Mouse (Mus musculus): ENCODE results near the gene Gprin1. TPM values are rescaled to one million over a fixed set of nuclear protein-coding genes. Genes with fewer than 3 reads are reported as not detected.

Gene Gprin1
- polyA plus RNA-seq, 1 experiment: 0.11 TPM

DNA sequence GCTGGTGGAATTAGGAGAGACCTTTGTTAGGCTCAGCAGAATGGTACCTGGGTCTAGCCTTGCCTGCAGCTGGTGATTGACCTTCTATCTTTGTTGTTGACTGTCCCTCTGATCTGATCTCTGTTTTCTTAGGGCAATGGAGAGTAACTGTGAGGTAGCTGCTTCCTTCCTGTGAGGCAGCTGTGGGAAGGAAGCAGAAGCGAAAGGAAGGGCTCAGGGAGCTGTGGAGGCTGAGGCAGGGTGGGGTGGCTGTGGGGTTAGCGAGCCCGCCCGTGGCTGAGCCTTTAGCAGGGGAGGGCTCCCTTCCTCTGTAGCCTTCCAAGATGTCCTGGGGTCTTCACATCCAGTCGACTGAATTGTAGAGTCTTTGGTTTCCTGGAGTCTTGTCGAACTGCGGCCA is 47.2 kb downstream of the Gprin1 start:
- Histone ChIP-seq H3K36me3 (ENCODE audit: control insufficient read depth, insufficient read depth) (no peaks in the 10 kb centered on the region), H3K79me2 (ENCODE audit: control insufficient read depth, insufficient read depth) (no peaks in the 10 kb centered on the region), H3K4me2 (ENCODE audit: low read depth) (no peak overlapping the region), H3ac (ENCODE audit: control insufficient read depth, insufficient read length) (no peak overlapping the region), H3K27me3 (ENCODE audit: control insufficient read depth, insufficient read depth, insufficient read length) (peaks cover 63% of the 10 kb centered on the region), H3K4me3 (no peak overlapping the region)
- no peak for TF ChIP-seq MYOD1 (IDR thresholded peaks at IDR 0.05; ENCODE audit: control insufficient read depth in 1 of 3, insufficient read length in 2 of 3, low read depth in 2 of 3)
- TF ChIP-seq POLR2A (IDR thresholded peaks at IDR 0.05; ENCODE audit: insufficient read length, low read depth): no peak
- no peak for TF ChIP-seq MAX (IDR thresholded peaks at IDR 0.05; ENCODE audit: low read depth)

DNA sequence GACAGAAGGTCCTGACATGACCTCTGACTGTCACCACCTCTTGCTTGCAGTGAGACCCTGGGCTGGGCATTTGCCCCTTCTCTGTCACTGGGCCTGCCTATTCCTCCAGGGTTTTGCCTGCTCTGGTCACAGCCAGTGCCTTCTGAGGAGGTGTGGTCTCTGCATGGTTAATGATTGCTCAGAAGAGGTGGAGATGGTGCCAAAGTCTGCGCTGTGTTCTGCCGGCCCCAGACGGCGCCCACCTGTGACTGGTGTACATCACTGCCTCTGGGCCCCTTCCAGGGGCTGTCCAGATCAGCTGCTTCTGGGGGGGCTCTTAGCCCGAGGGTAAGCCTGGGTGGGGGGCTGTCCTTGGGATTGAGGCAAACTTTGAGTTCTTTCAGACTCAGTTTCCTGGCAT is 48.4 kb downstream of the Gprin1 start, which contains the start of gene Cdhr2:
Gene Cdhr2 (plus strand): TSS at position 219 of the 400 bp plus-strand sequence.
- Histone ChIP-seq H3ac (ENCODE audit: control insufficient read depth, insufficient read length) (no peak within 1 kb of the TSS), H3K4me3 (no peak within 1 kb of the TSS), H3K4me2 (ENCODE audit: low read depth) (no peak within 1 kb of the TSS), H3K79me2 (ENCODE audit: control insufficient read depth, insufficient read depth) (no peaks in the 10 kb centered on the region), H3K36me3 (ENCODE audit: control insufficient read depth, insufficient read depth) (no peaks in the 10 kb centered on the region), H3K27me3 (ENCODE audit: control insufficient read depth, insufficient read depth, insufficient read length) (peaks cover 50% of the 10 kb centered on the region)
- TF ChIP-seq MYOG (IDR thresholded peaks at IDR 0.05; ENCODE audit: control insufficient read depth in 1 of 3, insufficient read depth in 1 of 3, insufficient read length in 2 of 3, low read depth in 2 of 3) (no peak), MYOD1 (IDR thresholded peaks at IDR 0.05; ENCODE audit: control insufficient read depth in 1 of 3, insufficient read length in 2 of 3, low read depth in 2 of 3) (no peak), USF1 (IDR thresholded peaks at IDR 0.05; ENCODE audit: low read depth) (no peak), POLR2AphosphoS2 (IDR thresholded peaks at IDR 0.05; ENCODE audit: insufficient read length, low read depth) (no peak), MAX (IDR thresholded peaks at IDR 0.05; ENCODE audit: low read depth) (no peak), POLR2A (IDR thresholded peaks at IDR 0.05; ENCODE audit: insufficient read length, low read depth) (no peak), E2F4 (IDR thresholded peaks at IDR 0.05; ENCODE audit: insufficient read depth) (no peak), SRF (IDR thresholded peaks at IDR 0.05; ENCODE audit: control insufficient read depth, insufficient read length, low read depth) (no peak), TCF12 (IDR thresholded peaks at IDR 0.05; ENCODE audit: insufficient read depth, poor library complexity, severe bottlenecking) (no peak), TCF3 (IDR thresholded peaks at IDR 0.05; ENCODE audit: insufficient read length, low read depth) (no peak), REST (IDR thresholded peaks at IDR 0.05; ENCODE audit: insufficient read depth, insufficient read length) (no peak), CEBPB (IDR thresholded peaks at IDR 0.05; ENCODE audit: insufficient read depth, poor library complexity, severe bottlenecking) (no peak)

DNA sequence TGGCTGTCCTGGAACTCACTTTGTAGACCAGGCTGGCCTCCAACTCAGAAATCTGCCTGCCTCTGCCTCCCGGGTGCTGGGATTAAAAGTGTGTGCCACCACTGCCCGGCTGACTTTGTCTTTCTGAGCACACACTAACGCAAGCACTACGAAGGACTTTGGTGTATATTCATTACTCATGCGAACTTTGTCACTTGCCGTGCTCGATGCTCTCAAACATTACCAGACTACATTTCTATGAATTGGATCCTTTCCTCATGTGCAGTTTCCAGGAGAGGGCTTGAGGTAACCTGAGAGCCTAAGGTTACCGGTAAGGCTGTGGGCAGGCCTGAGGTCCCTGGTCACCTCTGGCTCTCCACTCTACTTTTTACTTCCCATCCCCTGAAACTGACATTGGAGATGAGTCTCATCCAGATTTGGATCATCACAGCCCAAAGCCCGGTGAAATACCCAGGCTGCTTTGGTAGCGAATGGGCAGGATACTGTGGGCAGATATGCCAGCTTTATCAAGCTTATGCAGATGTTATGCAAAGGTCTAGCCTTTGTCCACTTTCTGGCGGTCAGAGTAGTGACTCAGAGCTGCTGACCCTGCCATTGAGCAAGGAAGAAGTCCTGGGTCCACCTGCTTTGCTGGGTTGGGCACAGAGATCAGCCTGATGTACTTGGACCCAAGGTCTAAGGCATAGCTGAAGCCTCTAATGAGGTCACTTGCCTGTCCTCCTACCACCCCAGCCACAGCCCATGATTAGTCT is 54.0 kb downstream of the Gprin1 start:
- H3K36me3 ChIP-seq (ENCODE audit: control insufficient read depth, insufficient read depth): no peaks in the 10 kb centered on the region
- TF ChIP-seq TCF12 (IDR thresholded peaks at IDR 0.05; ENCODE audit: insufficient read depth, poor library complexity, severe bottlenecking) (no peak), TCF3 (IDR thresholded peaks at IDR 0.05; ENCODE audit: insufficient read length, low read depth) (no peak), USF1 (IDR thresholded peaks at IDR 0.05; ENCODE audit: low read depth) (no peak), E2F4 (IDR thresholded peaks at IDR 0.05; ENCODE audit: insufficient read depth) (no peak), REST (IDR thresholded peaks at IDR 0.05; ENCODE audit: insufficient read depth, insufficient read length) (no peak), MAX (IDR thresholded peaks at IDR 0.05; ENCODE audit: low read depth) (no peak), CEBPB (IDR thresholded peaks at IDR 0.05; ENCODE audit: insufficient read depth, poor library complexity, severe bottlenecking) (no peak), SRF (IDR thresholded peaks at IDR 0.05; ENCODE audit: control insufficient read depth, insufficient read length, low read depth) (no peak), POLR2AphosphoS2 (IDR thresholded peaks at IDR 0.05; ENCODE audit: insufficient read length, low read depth) (no peak), MYOD1 (IDR thresholded peaks at IDR 0.05; ENCODE audit: control insufficient read depth in 1 of 3, insufficient read length in 2 of 3, low read depth in 2 of 3) (no peak), MYOG (IDR thresholded peaks at IDR 0.05; ENCODE audit: control insufficient read depth in 1 of 3, insufficient read depth in 1 of 3, insufficient read length in 2 of 3, low read depth in 2 of 3) (no peak), POLR2A (IDR thresholded peaks at IDR 0.05; ENCODE audit: insufficient read length, low read depth) (no peak)
- no peak overlapping the region for H3ac ChIP-seq (ENCODE audit: control insufficient read depth, insufficient read length)
- peak overlapping the region; percentile 88 for H3K4me3 ChIP-seq
- no peak overlapping the region for H3K4me2 ChIP-seq (ENCODE audit: low read depth)
- H3K79me2 ChIP-seq (ENCODE audit: control insufficient read depth, insufficient read depth): peaks cover 28% of the 10 kb centered on the region
- H3K27me3 ChIP-seq (ENCODE audit: control insufficient read depth, insufficient read depth, insufficient read length): peaks cover 11% of the 10 kb centered on the region

DNA sequence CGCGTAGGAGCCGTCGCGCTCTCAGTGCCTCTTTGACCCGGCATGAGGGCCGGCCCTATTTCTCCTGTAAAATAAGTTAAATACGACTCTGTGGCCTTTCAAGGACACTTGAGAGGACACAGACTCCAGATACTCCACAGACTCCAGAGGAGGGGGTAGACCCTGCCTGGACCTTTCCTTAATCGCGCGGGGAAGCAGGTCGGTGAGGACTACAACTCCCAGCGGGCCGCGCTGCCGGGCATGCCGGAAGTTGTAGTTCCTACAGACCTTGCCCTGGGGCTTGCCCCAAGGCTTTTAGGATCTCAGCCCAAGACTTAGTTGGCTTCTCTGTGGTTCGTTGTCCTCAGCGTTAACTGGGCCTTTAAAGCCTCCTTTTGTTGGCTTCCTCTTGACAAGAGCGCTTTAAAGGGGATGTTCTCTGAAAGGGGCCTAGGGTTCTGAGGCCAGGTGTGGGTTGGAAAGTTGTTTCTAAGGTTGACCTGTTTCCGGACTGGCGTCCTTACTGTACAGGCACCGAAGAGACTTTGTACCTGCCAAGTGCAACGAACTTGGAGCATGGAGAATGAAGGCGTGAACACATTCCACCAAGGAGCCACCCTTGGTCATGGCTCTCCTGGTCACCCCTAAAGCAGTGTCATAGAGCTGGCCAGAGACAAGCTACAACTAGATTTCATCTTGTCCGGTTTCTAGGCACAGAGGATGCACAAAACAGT is 55.2 kb downstream of the Gprin1 start:
- Histone ChIP-seq H3K79me2 (ENCODE audit: control insufficient read depth, insufficient read depth) (peaks cover 39% of the 10 kb centered on the region), H3ac (ENCODE audit: control insufficient read depth, insufficient read length) (peak overlapping the region; percentile 80), H3K27me3 (ENCODE audit: control insufficient read depth, insufficient read depth, insufficient read length) (peaks cover 4% of the 10 kb centered on the region), H3K4me2 (ENCODE audit: low read depth) (peak overlapping the region; percentile 99), H3K36me3 (ENCODE audit: control insufficient read depth, insufficient read depth) (no peaks in the 10 kb centered on the region), H3K4me3 (peak overlapping the region; percentile 88)
- TF ChIP-seq POLR2A (IDR thresholded peaks at IDR 0.05; ENCODE audit: insufficient read length, low read depth) (peak; percentile 28), USF1 (IDR thresholded peaks at IDR 0.05; ENCODE audit: low read depth) (no peak), MYOD1 (IDR thresholded peaks at IDR 0.05; ENCODE audit: control insufficient read depth in 1 of 3, insufficient read length in 2 of 3, low read depth in 2 of 3) (no peak), E2F4 (IDR thresholded peaks at IDR 0.05; ENCODE audit: insufficient read depth) (no peak)

Measured in myocyte (in vitro differentiated cells).